Mouse (Mus musculus) kidney, adult 18-20 months (tissue): ENCODE measurements at regions not wholly inside any gene's neighbourhood (a gene's known extent, or its start where the extent isn't known, plus 50 kb on each side); places are given as distances from the start of the nearest gene placed in this dataset.

Source experiments
- DNase-seq: peaks from one replicate; pipeline ENCODE4 v3.0.0; 2021

GRCm38 (mm10) chr6:51701253-51702020 lies 177.7 kb downstream of the Snx10 start:
- no peak for DNase-seq

- peak; percentile 29 for DNase-seq
Measured at GRCm38 (mm10) chr6:51702456-51703171, 178.9 kb downstream of the Snx10 start.

- no peak for DNase-seq
Measured at GRCm38 (mm10) chr6:51708011-51708410, 184.3 kb downstream of the Snx10 start.

GRCm38 (mm10) chr6:51708668-51709339 lies 185.1 kb downstream of the Snx10 start:
- DNase-seq: no peak

GRCm38 (mm10) chr6:51709340-51710067 lies 185.8 kb downstream of the Snx10 start:
- peak; percentile 66 for DNase-seq

- no peak for DNase-seq
Measured at GRCm38 (mm10) chr6:51710153-51710552, 186.5 kb downstream of the Snx10 start.

- no peak for DNase-seq
Measured at GRCm38 (mm10) chr6:51710926-51711615, 187.4 kb downstream of the Snx10 start.

- DNase-seq: no peak
Measured at GRCm38 (mm10) chr6:51711616-51711970, 187.9 kb downstream of the Snx10 start.

- DNase-seq: no peak
Measured at GRCm38 (mm10) chr6:51715158-51715840, 191.6 kb downstream of the Snx10 start.

GRCm38 (mm10) chr6:51717386-51717785 lies 193.7 kb downstream of the Snx10 start:
- DNase-seq: no peak

- peak; percentile 71 for DNase-seq
Measured at GRCm38 (mm10) chr6:51720705-51721104, 197.0 kb downstream of the Snx10 start.

- peak; percentile 31 for DNase-seq
Measured at GRCm38 (mm10) chr6:51723053-51723452, 199.4 kb downstream of the Snx10 start.

- no peak for DNase-seq
Measured at GRCm38 (mm10) chr6:51727191-51727590, 203.5 kb downstream of the Snx10 start.

- no peak for DNase-seq
Measured at GRCm38 (mm10) chr6:51728816-51729562, 205.3 kb downstream of the Snx10 start.

- DNase-seq: no peak
Measured at GRCm38 (mm10) chr6:51730564-51731351, 207.1 kb downstream of the Snx10 start.

GRCm38 (mm10) chr6:51732298-51732895 lies 208.7 kb downstream of the Snx10 start:
- peak; percentile 43 for DNase-seq

- no peak for DNase-seq
Measured at GRCm38 (mm10) chr6:51736051-51736450, 212.3 kb downstream of the Snx10 start.

- no peak for DNase-seq
Measured at GRCm38 (mm10) chr6:51743105-51743660, 219.5 kb downstream of the Snx10 start.

GRCm38 (mm10) chr6:51744607-51745006 lies 220.9 kb downstream of the Snx10 start:
- DNase-seq: no peak
